ENCODE assay signal across 8 mouse cellular contexts in genomic region chr3:108652866-108653642, GRCm38 (mm10). TPM values are rescaled to one million over a fixed set of nuclear protein-coding genes. Genes with fewer than 3 reads are reported as not detected.
DNase-seq lines count a peak whose midpoint lies in the region; ATAC-seq and TF ChIP-seq lines count a peak whose summit lies in the region.

No protein-coding gene starts in this region.

- WGBS in heart, embryonic 13.5 days: 15% methylated on average over 9 of the region's 9 CpGs
- WGBS in forebrain, embryonic 10.5 days: 32% methylated on average over 9 of the region's 9 CpGs
- WGBS in limb, embryonic 14.5 days: 27% methylated on average over 9 of the region's 9 CpGs

- no peak for TF ChIP-seq POLR2A in limb, embryonic 14.5 days (IDR thresholded peaks at IDR 0.05; ENCODE audit: borderline replicate concordance, extremely low read depth, insufficient read depth, insufficient read length)

- no peak for DNase-seq in heart, postnatal 25 days (ENCODE audit: low spot score)
- no peak for DNase-seq in forebrain, embryonic 10.5 days (ENCODE audit: extremely low spot score, low spot score)
- DNase-seq in limb, embryonic 14.5 days (ENCODE audit: low spot score): no peak
- peak; percentile 18 for DNase-seq in retina, postnatal 1 day
- no peak for DNase-seq in spleen, postnatal 36 days (ENCODE audit: low spot score in 2 of 2)
- DNase-seq in testis, postnatal 10 days (ENCODE audit: low spot score): no peak

- H3K4me1 ChIP-seq in heart, embryonic 13.5 days: peaks cover 16% of the 10 kb centered on the region
- H3K4me1 ChIP-seq in E14TG2a.4 (replicated peaks; ENCODE audit: low read depth, low read length): peaks cover 33% of the 10 kb centered on the region
- peaks cover 20% of the 10 kb centered on the region for H3K4me1 ChIP-seq in forebrain, embryonic 10.5 days
- peaks cover 9% of the 10 kb centered on the region; the same call in 1 of the 2 replicates for H3K4me1 ChIP-seq in limb, embryonic 14.5 days (ENCODE audit: control insufficient read depth, insufficient read depth, low read length)

- intact Hi-C loops in heart, postnatal 25 days (cut with DNase I): no loop called here

- peak overlapping the region; percentile 76 for H3K4me3 ChIP-seq in heart, embryonic 13.5 days
- H3K4me3 ChIP-seq in E14TG2a.4 (replicated peaks; ENCODE audit: low read length): peak overlapping the region; percentile 89
- peak overlapping the region; percentile 92 for H3K4me3 ChIP-seq in forebrain, embryonic 10.5 days
- peak overlapping the region; percentile 81 for H3K4me3 ChIP-seq in limb, embryonic 14.5 days (replicated peaks; ENCODE audit: low read length)

- TF ChIP-seq CTCF in E14TG2a.4 (conservative IDR thresholded peaks at IDR 0.05; ENCODE audit: low read length): no peak

- 0 out of 2 replicates have a peak overlapping the region, but pooled peaks have one; percentile 20 for H3K27ac ChIP-seq in heart, embryonic 13.5 days (replicated peaks)
- peak overlapping the region; percentile 96 for H3K27ac ChIP-seq in forebrain, embryonic 10.5 days
- H3K27ac ChIP-seq in limb, embryonic 14.5 days (replicated peaks; ENCODE audit: low read depth, low read length): no peak overlapping the region

- peak overlapping the region; percentile 75 for H3K4me2 ChIP-seq in heart, embryonic 13.5 days
- H3K4me2 ChIP-seq in limb, embryonic 14.5 days (replicated peaks; ENCODE audit: low read depth, low read length, severe bottlenecking): peak overlapping the region; percentile 38

- H3K27me3 ChIP-seq in heart, embryonic 13.5 days (replicated peaks): no peaks in the 10 kb centered on the region
- no peaks in the 10 kb centered on the region for H3K27me3 ChIP-seq in E14TG2a.4 (ENCODE audit: insufficient read depth, low read length)
- no peaks in the 10 kb centered on the region for H3K27me3 ChIP-seq in forebrain, embryonic 10.5 days (ENCODE audit: poor library complexity, severe bottlenecking)
- H3K27me3 ChIP-seq in limb, embryonic 14.5 days (ENCODE audit: control insufficient read depth, insufficient read depth, low read length): no peaks in the 10 kb centered on the region

- peak overlapping the region; percentile 72 for H3K9ac ChIP-seq in heart, embryonic 13.5 days
- no peak overlapping the region for H3K9ac ChIP-seq in limb, embryonic 14.5 days (ENCODE audit: low read depth, low read length, severe bottlenecking)

- no peak for ATAC-seq in heart, embryonic 13.5 days (ENCODE audit: extremely low read depth, insufficient number of reproducible peaks, low FRiP score, low TSS enrichment)
- no peak for ATAC-seq in limb, embryonic 14.5 days (ENCODE audit: low FRiP score, low read depth)

- H3K36me3 ChIP-seq in heart, embryonic 13.5 days: peaks cover 4% of the 10 kb centered on the region; the same call in 1 of the 2 replicates
- 0 out of 2 replicates have a peak, but pooled peaks cover 5% of the 10 kb centered on the region for H3K36me3 ChIP-seq in E14TG2a.4 (ENCODE audit: insufficient read depth, low read length)
- H3K36me3 ChIP-seq in forebrain, embryonic 10.5 days (replicated peaks): peaks cover 5% of the 10 kb centered on the region
- H3K36me3 ChIP-seq in limb, embryonic 14.5 days (ENCODE audit: control insufficient read depth, insufficient read depth, low read length): no peaks in the 10 kb centered on the region

- no peaks in the 10 kb centered on the region for H3K9me3 ChIP-seq in heart, embryonic 13.5 days
- H3K9me3 ChIP-seq in E14TG2a.4 (ENCODE audit: low read length): no peaks in the 10 kb centered on the region
- H3K9me3 ChIP-seq in forebrain, embryonic 10.5 days: no peaks in the 10 kb centered on the region
- H3K9me3 ChIP-seq in limb, embryonic 14.5 days (ENCODE audit: control insufficient read depth, low read length): no peaks in the 10 kb centered on the region

RNA-seq across cellular contexts. Expression of gene Clcc1, which starts 0.7 kb away (rescaled TPM):
- polyA plus RNA-seq in heart, embryonic 13.5 days (2015; fragmentation: Nextera tagmentation; extraction: Ambion mirVana): 43.5 and 46.4 TPM in 2 replicates
- total RNA-seq in heart, postnatal 25 days (2021): 10 to 100 TPM; 38.4 to 43.1 TPM
- polyA plus RNA-seq in forebrain, embryonic 10.5 days (2016; fragmentation: Nextera tagmentation; extraction: Ambion mirVana): 73.0 and 73.6 TPM in 2 replicates
- polyA plus RNA-seq in limb, embryonic 14.5 days (2012; rRNA removed): 79.4 and 81.3 TPM in 2 replicates
- polyA plus RNA-seq in limb, embryonic 14.5 days (2014; fragmentation: Nextera tagmentation; extraction: Ambion mirVana): 78.0 and 87.7 TPM in 2 replicates
